In the genomic region with DNA sequence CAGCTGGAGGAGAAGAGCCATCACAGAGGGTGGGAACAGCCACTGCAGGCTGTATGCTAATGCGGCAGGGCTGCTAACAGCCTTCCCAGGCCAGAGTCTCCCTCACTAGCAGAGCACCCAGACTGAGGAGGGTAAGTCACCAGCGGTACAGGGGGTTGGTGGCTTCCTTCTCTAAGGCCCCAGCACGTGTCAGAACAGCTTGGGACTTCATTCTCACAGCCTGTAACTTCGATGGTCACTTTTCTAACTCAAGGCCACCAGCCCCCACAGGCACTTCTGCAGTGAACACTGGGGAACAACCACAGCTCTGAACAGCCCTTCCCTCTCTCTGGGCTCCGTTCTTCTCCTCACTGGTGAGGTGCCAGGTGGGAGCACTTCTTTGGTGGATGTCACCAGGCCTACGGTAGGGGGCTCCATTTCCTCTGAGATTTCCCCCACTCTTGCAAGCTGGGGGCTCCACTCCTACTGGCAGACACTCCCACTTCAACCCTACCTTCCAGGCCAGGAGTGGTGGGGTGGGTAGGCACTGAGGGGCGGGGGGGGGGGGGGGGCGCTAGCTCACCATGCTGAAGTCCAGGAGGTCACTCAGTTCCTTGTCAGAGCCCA, we compare ENCODE assay signal across 10 mouse cellular contexts. TPM values are rescaled to one million over a fixed set of nuclear protein-coding genes. Genes with fewer than 3 reads are reported as not detected.
A peak's percentile ranks its signal among the peaks of the same experiment; 100 is the strongest.
DNase-seq lines count a peak whose midpoint lies in the region; ATAC-seq and TF ChIP-seq lines count a peak whose summit lies in the region.
"Had no signal": no experiment of that assay in that cellular context is flagged by ENCODE, and none has a peak within 500 bp of the region (broad histone marks: within the 10 kb centered on the region; RNA-seq: fewer than 3 reads in every experiment).

No protein-coding gene starts in this region.

- peaks cover 54% of the 10 kb centered on the region for H3K36me3 ChIP-seq in kidney, embryonic 14.5 days (ENCODE audit: control insufficient read depth, insufficient read depth, low read length)
- peaks cover 52% of the 10 kb centered on the region for H3K36me3 ChIP-seq in liver, embryonic 14.5 days (replicated peaks; ENCODE audit: control insufficient read depth, insufficient read depth, low read depth)

- H3K9me3 ChIP-seq in kidney, embryonic 14.5 days (ENCODE audit: control insufficient read depth, low read length), result 0 out of 2 replicates have a peak, but pooled peaks cover 2% of the 10 kb centered on the region
- H3K9me3 ChIP-seq in liver, embryonic 14.5 days (ENCODE audit: control insufficient read depth, low read length), result no peaks in the 10 kb centered on the region

- ATAC-seq in kidney, embryonic 14.5 days (ENCODE audit: low FRiP score, low TSS enrichment), result no peak
- ATAC-seq in liver, embryonic 14.5 days (ENCODE audit: insufficient read depth), result no peak
- ATAC-seq: lung, postnatal 0 days had no signal

- DNase-seq in kidney, adult 9 months, result no peak
- DNase-seq in ES-CJ7 (ENCODE audit: low read depth, low spot score), result peak; percentile 48
- DNase-seq in liver, embryonic 14.5 days (ENCODE audit: low read depth in 3 of 3, low spot score in 3 of 3), result no peak
- no peak for DNase-seq in left cerebral cortex, adult 18-20 months (ENCODE audit: low spot score in 2 of 2)
- DNase-seq in gastrocnemius, postnatal 4 days (ENCODE audit: low spot score in 2 of 2), result no peak
- DNase-seq: embryo, embryonic 11 days; gastrocnemius, postnatal 10 days had no signal

- TF ChIP-seq EP300 in liver, embryonic 14.5 days (IDR thresholded peaks at IDR 0.05; ENCODE audit: low read depth), result no peak

- H3K4me3 ChIP-seq in kidney, embryonic 14.5 days (ENCODE audit: low read length), result no peak overlapping the region
- H3K4me3 ChIP-seq in brown adipose tissue, adult 24 weeks (ENCODE audit: insufficient read depth, low read depth, low read length), result 0 out of 2 replicates have a peak overlapping the region, but pooled peaks have one; percentile 13
- H3K4me3 ChIP-seq in liver, embryonic 14.5 days (ENCODE audit: insufficient read depth in 1 of 2, low read depth in 2 of 2, low read length in 2 of 2), result no peak overlapping the region

- peaks cover 24% of the 10 kb centered on the region for H3K4me1 ChIP-seq in kidney, embryonic 14.5 days (ENCODE audit: control insufficient read depth, insufficient read depth, low read length)
- H3K4me1 ChIP-seq in brown adipose tissue, adult 24 weeks (ENCODE audit: control insufficient read depth, insufficient read depth, insufficient read length, low read length), result 0 out of 2 replicates have a peak, but pooled peaks cover 4% of the 10 kb centered on the region
- peaks cover 19 to 22% of the 10 kb centered on the region in 2 experiments for H3K4me1 ChIP-seq in liver, embryonic 14.5 days (replicated peaks; ENCODE audit: control insufficient read depth in 2 of 2, insufficient read depth in 2 of 2, low read length in 1 of 2)

- peak overlapping the region; percentile 100; the same call in 1 of the 2 replicates for H3K9ac ChIP-seq in kidney, embryonic 14.5 days (ENCODE audit: low read depth, low read length)
- H3K9ac ChIP-seq in liver, embryonic 14.5 days (replicated peaks), result 0 out of 2 replicates have a peak overlapping the region, but pooled peaks have one; percentile 1

- TF ChIP-seq CTCF in liver, embryonic 14.5 days (IDR thresholded peaks at IDR 0.05; ENCODE audit: low read depth), result no peak

- 78% methylated on average over 7 of the region's 8 CpGs for WGBS in kidney, embryonic 14.5 days
- 81% methylated on average over 6 of the region's 8 CpGs for WGBS in liver, embryonic 14.5 days (ENCODE audit: insufficient replicate concordance)

- no peaks in the 10 kb centered on the region for H3K27me3 ChIP-seq in kidney, embryonic 14.5 days (ENCODE audit: control insufficient read depth, insufficient read depth, low read length)
- H3K27me3 ChIP-seq in liver, embryonic 14.5 days (ENCODE audit: control insufficient read depth, insufficient read depth, low read length), result no peaks in the 10 kb centered on the region

- peak overlapping the region; percentile 17; the same call in 1 of the 2 replicates for H3K4me2 ChIP-seq in kidney, embryonic 14.5 days (replicated peaks; ENCODE audit: low read depth, low read length)
- H3K4me2 ChIP-seq in liver, embryonic 14.5 days (ENCODE audit: low read depth), result no peak overlapping the region

- no peak overlapping the region for H3K27ac ChIP-seq in kidney, embryonic 14.5 days (ENCODE audit: low read depth, low read length)
- H3K27ac ChIP-seq in brown adipose tissue, adult 24 weeks (replicated peaks; ENCODE audit: low read depth, low read length), result 0 out of 2 replicates have a peak overlapping the region, but pooled peaks have one; percentile 8
- no peak overlapping the region; the same call in 1 of the 2 replicates for H3K27ac ChIP-seq in liver, embryonic 14.5 days

RNA-seq across cellular contexts. Expression of a gene that starts 3.0 kb away (rescaled TPM):
- polyA plus RNA-seq in kidney, embryonic 14.5 days (2014; fragmentation: Nextera tagmentation; extraction: Ambion mirVana), result 134 and 162 TPM in 2 replicates
- 11.4 and 15.1 TPM in 2 replicates for polyA plus RNA-seq in brown adipose tissue, adult 24 weeks (2012; ENCODE audit: insufficient read depth, insufficient read length, missing spikeins)
- polyA plus RNA-seq in liver, embryonic 14.5 days (2012; rRNA removed), result 54.7 and 74.7 TPM in 2 replicates
- polyA plus RNA-seq in liver, embryonic 14.5 days (2014; fragmentation: Nextera tagmentation; extraction: Ambion mirVana), result 41.9 and 55.4 TPM in 2 replicates
- total RNA-seq in left cerebral cortex, adult 18-20 months (2021), result 10 to 100 TPM; 25.4 to 29.8 TPM
- 10 to 100 TPM; 66.4 to 67.5 TPM for total RNA-seq in gastrocnemius, postnatal 4 days (2021)

RNA-seq across cellular contexts. Expression of a gene that starts 23.8 kb away (rescaled TPM):
- 806 and 1,046 TPM in 2 replicates for polyA plus RNA-seq in kidney, embryonic 14.5 days (2014; fragmentation: Nextera tagmentation; extraction: Ambion mirVana)
- polyA plus RNA-seq in brown adipose tissue, adult 24 weeks (2012; ENCODE audit: insufficient read depth, insufficient read length, missing spikeins), result 2,528 and 2,993 TPM in 2 replicates
- polyA plus RNA-seq in liver, embryonic 14.5 days (2012; rRNA removed), result 359 and 571 TPM in 2 replicates
- polyA plus RNA-seq in liver, embryonic 14.5 days (2014; fragmentation: Nextera tagmentation; extraction: Ambion mirVana), result 729 and 738 TPM in 2 replicates
- total RNA-seq in left cerebral cortex, adult 18-20 months (2021), result 100 to 1,000 TPM; 383 to 388 TPM
- total RNA-seq in gastrocnemius, postnatal 4 days (2021), result 100 to 1,000 TPM; 640 to 657 TPM

RNA-seq across cellular contexts. Expression of a gene that starts 31.1 kb away (rescaled TPM):
- polyA plus RNA-seq in kidney, embryonic 14.5 days (2014; fragmentation: Nextera tagmentation; extraction: Ambion mirVana), result 248 and 270 TPM in 2 replicates
- 79.3 and 90.4 TPM in 2 replicates for polyA plus RNA-seq in brown adipose tissue, adult 24 weeks (2012; ENCODE audit: insufficient read depth, insufficient read length, missing spikeins)
- 66.7 and 79.5 TPM in 2 replicates for polyA plus RNA-seq in liver, embryonic 14.5 days (2012; rRNA removed)
- 43.7 and 44.3 TPM in 2 replicates for polyA plus RNA-seq in liver, embryonic 14.5 days (2014; fragmentation: Nextera tagmentation; extraction: Ambion mirVana)
- total RNA-seq in left cerebral cortex, adult 18-20 months (2021), result 100 to 1,000 TPM; 143 to 166 TPM
- 100 to 1,000 TPM; 139 to 140 TPM for total RNA-seq in gastrocnemius, postnatal 4 days (2021)

RNA-seq across cellular contexts. Expression of a gene that starts 43.0 kb away (rescaled TPM):
- polyA plus RNA-seq in kidney, embryonic 14.5 days (2014; fragmentation: Nextera tagmentation; extraction: Ambion mirVana), result 8.7 and 14.6 TPM in 2 replicates
- 3.3 and 3.7 TPM in 2 replicates for polyA plus RNA-seq in brown adipose tissue, adult 24 weeks (2012; ENCODE audit: insufficient read depth, insufficient read length, missing spikeins)
- polyA plus RNA-seq in liver, embryonic 14.5 days (2012; rRNA removed), result 3.2 and 3.3 TPM in 2 replicates
- 0.55 and 1.1 TPM in 2 replicates for polyA plus RNA-seq in liver, embryonic 14.5 days (2014; fragmentation: Nextera tagmentation; extraction: Ambion mirVana)
- 10 to 100 TPM; 20.1 to 20.7 TPM for total RNA-seq in left cerebral cortex, adult 18-20 months (2021)
- 10 to 100 TPM; 17.8 to 18.9 TPM for total RNA-seq in gastrocnemius, postnatal 4 days (2021)
